Mouse (Mus musculus) left cerebral cortex, adult 6 months (tissue): ENCODE data around the gene Cdkl2. TPM values are rescaled to one million over a fixed set of nuclear protein-coding genes. Genes with fewer than 3 reads are reported as not detected.

Experiments used
- long read RNA-seq, 2 experiments: library from polyadenylated mRNA; unstranded; transcript quantifications; one replicate each; pipeline ENCODE4 v2.0.0; 2019 to 2020
- polyA plus RNA-seq: library from polyadenylated mRNA; unstranded; fragments of <200 nt; fragmentation: Nextera tagmentation; gene quantifications from 2 replicates; pipeline ENCODE4 v1.2.3, GENCODE M21; 2021

Cdkl2 gene
- 12.5 and 17.3 TPM in 2 replicates for polyA plus RNA-seq
- long read RNA-seq, experiment 1, full-length matches to known transcripts = 46 of 79 reads
- long read RNA-seq, experiment 1, partial matches to known transcripts = 13 of 79 reads
- long read RNA-seq, experiment 1, other reads (novel, unspliced or antisense) = 20 of 79 reads
- long read RNA-seq, experiment 2, partial matches to known transcripts = 50 of 63 reads
- long read RNA-seq, experiment 2, other reads (novel, unspliced or antisense) = 4 of 63 reads

DNA sequence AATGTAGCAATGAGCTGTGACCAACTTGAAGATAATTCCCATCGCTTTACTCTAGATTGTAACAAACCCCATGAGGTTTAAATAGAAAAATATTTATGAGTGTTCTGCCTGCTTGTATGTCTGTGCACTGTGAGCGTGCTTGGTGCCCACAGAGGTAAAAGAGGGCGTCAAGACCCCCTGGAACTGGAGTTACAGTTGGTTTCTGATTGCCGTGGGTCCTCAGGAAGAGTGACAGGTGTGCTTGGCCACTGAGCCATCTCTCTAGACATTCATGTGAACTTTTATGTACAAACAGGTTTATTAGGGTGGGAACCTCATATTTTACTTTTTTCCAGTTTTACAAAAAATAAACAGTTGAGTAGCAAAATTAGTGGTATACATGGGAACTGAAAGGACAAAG, at the start of gene Cdkl2:
Gene Cdkl2, minus strand, starts transcription at position 101 of the 400 bp plus-strand sequence.

GRCm38 (mm10) chr5:92083417-92084038, 39.8 kb upstream of the Cdkl2 start, which contains the start of gene G3bp2:
Gene G3bp2, minus strand, starts transcription at chr5:92083719.

GRCm38 (mm10) chr5:91987236-91987635, 56.4 kb downstream of the Cdkl2 start, which contains the start of gene Odaph:
Gene Odaph, plus strand, starts transcription at chr5:91987475.

DNA sequence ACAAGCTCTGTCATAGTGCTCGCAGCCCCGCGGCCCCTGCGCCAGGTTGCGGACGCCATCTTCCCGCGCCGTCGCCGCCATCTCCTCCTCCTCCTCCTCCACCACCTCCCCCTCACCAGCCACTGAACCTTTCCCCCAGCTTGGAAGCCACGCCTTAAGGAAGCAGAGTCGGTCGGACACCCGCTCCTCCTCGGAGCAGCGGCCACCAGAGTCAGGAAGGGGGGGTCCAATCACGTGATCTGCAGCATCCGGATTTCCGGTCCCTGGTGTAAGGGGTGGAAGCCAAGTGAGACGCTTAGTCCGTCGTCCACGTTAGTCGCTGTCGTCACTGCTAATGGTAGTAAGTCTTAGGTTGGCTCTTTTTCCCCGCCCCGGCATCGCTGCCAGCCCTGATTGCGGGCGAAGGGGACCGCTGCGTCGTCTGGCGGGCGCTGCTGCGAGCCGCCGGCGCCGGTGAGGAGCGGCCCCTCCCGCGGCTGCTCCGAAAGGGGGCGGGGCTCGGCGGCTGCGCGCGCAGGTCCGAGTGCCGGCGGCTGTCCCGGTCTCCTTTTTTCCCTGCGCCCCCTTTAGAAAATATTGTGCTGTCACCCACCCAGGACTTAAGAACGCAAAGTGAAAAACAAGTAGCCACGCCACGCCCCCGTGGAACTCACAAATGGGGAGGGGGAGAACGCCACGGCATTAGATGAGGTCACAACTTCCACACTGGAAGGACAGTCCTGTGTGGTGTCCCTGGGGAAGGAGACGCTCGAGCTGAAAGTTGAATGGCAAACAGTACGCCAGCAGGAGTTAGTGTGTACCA, 80.8 kb downstream of the Cdkl2 start, which contains the start of gene Rchy1:
Gene Rchy1, minus strand, starts transcription at position 430 of the 802 bp plus-strand sequence.

Other genes starting within 250 kb of the Cdkl2 start
- gene Rchy1, start 80.8 kb downstream of the Cdkl2 start, polyA plus RNA-seq = 33.8 and 40.9 TPM in 2 replicates
- gene Odaph, start 56.4 kb downstream of the Cdkl2 start, polyA plus RNA-seq = not detected in 2 replicates
- 197 and 234 TPM in 2 replicates for gene G3bp2, start 39.8 kb upstream of the Cdkl2 start, polyA plus RNA-seq
- gene Uso1, start 94.1 kb upstream of the Cdkl2 start, polyA plus RNA-seq = 16.7 and 16.8 TPM in 2 replicates
- gene U90926, start 171.5 kb upstream of the Cdkl2 start, polyA plus RNA-seq = not detected in 2 replicates
- gene Ppef2, start 212.4 kb upstream of the Cdkl2 start, polyA plus RNA-seq = 0.19 and 1.1 TPM in 2 replicates
- gene Naaa, start 234.3 kb upstream of the Cdkl2 start, polyA plus RNA-seq = 30.6 and 35.2 TPM in 2 replicates